Mouse (Mus musculus) small intestine, adult 2 months (tissue): ENCODE data around the gene Clk3.

Experiments
- CTCF ChIP-seq: fragments of 200-500 bp; IDR thresholded peaks from 2 replicates; pipeline ENCODE4 v1.5.1; 2012; ENCODE audit warnings: low read depth, mild to moderate bottlenecking, control low read depth, inconsistent platforms, low read length, moderate library complexity, mixed read lengths; ENCODE audit not compliant: insufficient replicate concordance, insufficient read length; ENCODE audit errors: extremely low read depth
- POLR2A ChIP-seq: fragments of 200-500 bp; IDR thresholded peaks from 2 replicates; pipeline ENCODE4 v1.6.1; 2012; ENCODE audit warnings: low read depth, mild to moderate bottlenecking, control low read depth, inconsistent platforms, low read length, moderate library complexity

DNA sequence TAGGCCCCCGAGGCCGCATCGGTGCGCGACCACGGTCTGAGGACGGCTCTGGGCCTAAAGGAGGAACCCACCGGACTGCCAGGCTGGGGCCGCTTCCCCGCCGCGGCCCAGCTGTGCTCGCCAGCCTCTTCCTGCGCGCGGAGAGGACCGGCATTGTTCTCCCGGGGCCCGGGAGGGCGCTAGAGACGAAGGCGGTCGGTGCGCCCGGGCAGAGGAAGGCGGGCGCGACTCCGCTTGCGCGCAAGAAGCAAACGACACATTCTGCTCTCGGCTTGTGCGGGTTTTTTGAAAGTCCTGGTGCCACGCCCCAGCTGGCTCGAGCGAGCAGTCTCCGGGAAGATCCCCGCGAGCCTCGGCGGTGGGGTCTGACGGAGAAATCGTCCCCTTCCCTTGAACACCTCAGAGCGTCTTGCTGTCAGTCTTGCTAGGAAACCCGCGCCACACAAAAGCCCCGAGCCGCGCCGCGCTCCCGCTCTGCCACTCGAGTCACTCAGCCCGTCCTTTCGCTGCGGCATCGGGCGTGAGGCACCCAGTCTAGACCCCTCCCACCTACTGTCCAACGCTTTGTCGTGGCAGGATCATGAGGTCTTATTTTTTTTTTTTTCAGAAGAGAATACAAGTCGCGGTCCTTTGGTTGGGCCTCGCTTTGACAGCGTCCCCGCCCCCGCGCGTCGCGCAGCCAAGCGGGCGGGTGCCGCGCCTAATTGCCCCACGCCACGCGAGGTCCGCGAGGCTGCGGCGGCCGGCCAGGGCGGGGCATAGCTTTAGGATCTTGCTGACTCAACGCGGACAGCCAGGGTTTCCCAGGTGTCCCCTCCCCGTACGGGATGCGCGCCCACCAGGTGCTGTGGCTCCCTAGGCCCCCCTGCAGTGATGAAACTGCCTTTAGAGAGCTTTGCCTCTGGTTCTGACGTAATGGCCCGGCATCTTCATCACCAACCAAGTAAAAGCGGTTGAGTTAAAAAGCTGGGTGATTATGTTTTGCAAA is at the start of gene Clk3:
- TF ChIP-seq CTCF (no peak), POLR2A (no peak; the same call in 1 of the 2 replicates)
